Mouse (Mus musculus): Measurements from ENCODE around the gene Lgr4. TPM values are rescaled to one million over a fixed set of nuclear protein-coding genes. Genes with fewer than 3 reads are reported as not detected.
A peak's percentile ranks its signal among the peaks of the same experiment; 100 is the strongest.

Lgr4 gene
- polyA plus RNA-seq, 1 experiment from 2014 or later: 28.0 TPM

DNA sequence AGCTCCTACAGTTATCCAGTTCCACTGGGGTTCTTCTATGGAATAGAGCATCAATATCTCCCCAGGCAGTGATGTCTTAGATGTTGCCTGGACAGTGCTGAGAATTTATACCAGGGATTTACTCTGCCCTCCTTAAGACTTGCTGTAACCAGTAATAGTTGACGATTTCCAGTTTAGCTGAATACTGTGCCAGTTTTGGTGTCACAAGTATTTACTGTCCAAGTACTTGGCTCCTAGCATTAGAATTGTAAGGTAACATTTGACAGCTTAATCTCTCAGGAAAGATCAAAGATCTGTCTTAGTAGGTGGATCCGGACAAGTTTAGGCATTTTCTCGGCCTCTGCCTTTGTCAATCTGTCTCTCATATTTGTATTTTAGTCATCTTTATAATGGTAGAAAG is 5.6 kb downstream of the Lgr4 start:
- Histone ChIP-seq H3K9me3 (replicated peaks) (no peaks in the 10 kb centered on the region), H3K4me2 (no peak overlapping the region), H3K4me3 (replicated peaks) (no peak overlapping the region), H3K4me1 (peaks cover 43% of the 10 kb centered on the region), H3K36me3 (peaks cover 11% of the 10 kb centered on the region; the same call in 1 of the 2 replicates), H3K27me3 (no peaks in the 10 kb centered on the region), H3K27ac (no peak overlapping the region), H3K9ac (no peak overlapping the region)
- ATAC-seq (replicated peaks; ENCODE audit: low FRiP score): no peak
- 81% methylated on average over 3 of the region's 3 CpGs for WGBS

DNA sequence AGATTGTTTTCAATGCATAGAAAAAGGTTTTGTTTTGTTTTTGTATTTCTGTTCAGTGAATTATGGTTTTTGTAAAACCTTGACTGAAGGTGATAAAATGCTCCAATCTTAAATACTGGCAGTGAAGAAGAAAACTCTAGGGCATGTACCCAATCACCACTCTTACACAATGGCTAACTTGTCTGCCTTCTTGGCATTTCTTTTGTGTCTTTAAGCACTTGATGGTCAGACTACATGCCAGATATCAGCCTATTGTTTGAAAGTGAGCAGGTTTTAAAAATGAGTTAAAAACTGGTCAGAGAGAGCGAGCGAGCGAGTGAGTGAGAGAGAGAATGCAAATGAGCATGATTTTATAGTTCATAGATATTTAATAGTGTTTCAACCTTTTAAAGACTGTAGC is 6.5 kb downstream of the Lgr4 start:
- ATAC-seq (replicated peaks; ENCODE audit: low FRiP score): no peak
- Histone ChIP-seq H3K27me3 (no peaks in the 10 kb centered on the region), H3K27ac (no peak overlapping the region), H3K36me3 (peaks cover 11% of the 10 kb centered on the region; the same call in 1 of the 2 replicates), H3K4me3 (replicated peaks) (no peak overlapping the region), H3K4me1 (peaks cover 41% of the 10 kb centered on the region), H3K4me2 (no peak overlapping the region), H3K9me3 (replicated peaks) (no peaks in the 10 kb centered on the region), H3K9ac (no peak overlapping the region)
- WGBS: 95% methylated on average over 3 of the region's 3 CpGs

DNA sequence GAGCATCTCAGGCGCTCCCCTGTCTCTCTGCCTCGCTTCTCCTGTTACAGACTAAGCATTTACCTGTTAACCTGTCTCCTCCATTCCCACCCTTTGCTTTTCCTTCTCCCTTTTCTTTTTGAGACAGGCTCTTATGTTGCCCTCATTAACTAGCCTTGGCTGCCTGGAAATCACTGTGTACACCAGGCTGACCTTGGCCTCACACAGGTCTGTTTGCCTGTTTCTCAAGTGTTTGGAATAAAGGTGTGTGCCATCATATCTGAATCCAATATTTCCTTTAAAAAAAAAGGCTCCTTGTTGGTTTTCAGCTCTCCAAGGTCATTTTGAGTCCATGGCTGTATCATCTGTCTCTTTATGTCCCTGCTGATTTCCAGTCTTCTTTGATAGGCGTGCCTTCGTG is 9.5 kb downstream of the Lgr4 start:
- Histone ChIP-seq H3K27ac (no peak overlapping the region), H3K9me3 (replicated peaks) (no peaks in the 10 kb centered on the region), H3K4me1 (peaks cover 28% of the 10 kb centered on the region), H3K4me3 (replicated peaks) (no peak overlapping the region), H3K9ac (no peak overlapping the region), H3K4me2 (no peak overlapping the region), H3K27me3 (no peaks in the 10 kb centered on the region), H3K36me3 (peaks cover 14% of the 10 kb centered on the region)
- 87% methylated on average over 4 of the region's 4 CpGs for WGBS
- ATAC-seq (replicated peaks; ENCODE audit: low FRiP score): no peak

DNA sequence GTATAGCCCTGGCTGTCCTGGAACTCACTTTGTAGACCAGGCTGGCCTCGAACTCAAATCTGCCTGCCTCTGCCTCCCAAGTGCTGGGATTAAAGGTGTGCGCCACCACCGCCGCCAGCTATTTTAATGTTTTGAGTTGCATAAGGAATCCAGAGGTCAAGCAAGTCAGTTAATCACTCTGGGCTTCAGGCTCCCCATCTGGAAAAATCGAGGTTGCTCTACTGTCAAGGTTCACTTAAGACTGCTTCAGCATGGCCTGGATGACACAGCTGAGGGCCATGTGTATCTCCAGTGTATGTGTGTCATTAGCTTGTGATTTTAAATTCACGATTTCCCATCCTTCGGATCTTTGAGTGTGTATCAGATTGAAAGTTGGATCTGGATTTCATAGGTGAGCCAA is 10.0 kb downstream of the Lgr4 start:
- Histone ChIP-seq H3K9ac (no peak overlapping the region), H3K4me2 (no peak overlapping the region), H3K27ac (no peak overlapping the region), H3K4me3 (replicated peaks) (no peak overlapping the region), H3K9me3 (replicated peaks) (no peaks in the 10 kb centered on the region), H3K27me3 (no peaks in the 10 kb centered on the region), H3K4me1 (peaks cover 32% of the 10 kb centered on the region), H3K36me3 (peaks cover 14% of the 10 kb centered on the region)
- ATAC-seq (replicated peaks; ENCODE audit: low FRiP score): no peak
- WGBS: 81% methylated on average over 7 of the region's 7 CpGs

DNA sequence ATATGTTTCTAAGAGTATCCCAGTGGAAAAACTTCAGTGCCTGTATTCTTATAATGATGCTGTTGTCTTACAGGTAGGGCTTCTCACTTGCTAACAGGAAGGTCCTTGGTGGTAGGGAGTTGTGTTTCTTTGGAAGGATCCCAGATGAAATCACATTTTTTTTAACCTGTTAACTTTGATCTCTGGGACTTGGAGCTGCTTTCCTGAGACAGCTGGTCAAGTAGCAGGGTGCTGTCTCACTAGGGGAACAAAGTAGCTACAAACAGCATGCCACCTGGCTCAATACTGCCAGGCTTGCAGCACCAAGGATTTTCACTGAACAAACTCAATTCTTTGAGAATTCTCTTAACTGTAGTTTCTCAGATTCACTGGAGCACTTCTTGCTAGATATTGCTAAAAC is 10.4 kb downstream of the Lgr4 start:
- H3K27me3 ChIP-seq: no peaks in the 10 kb centered on the region
- no peak overlapping the region for H3K27ac ChIP-seq
- peaks cover 14% of the 10 kb centered on the region for H3K36me3 ChIP-seq
- peaks cover 37% of the 10 kb centered on the region for H3K4me1 ChIP-seq
- H3K9me3 ChIP-seq (replicated peaks): no peaks in the 10 kb centered on the region
- no peak for ATAC-seq (replicated peaks; ENCODE audit: low FRiP score)
- no peak overlapping the region for H3K4me2 ChIP-seq
- H3K9ac ChIP-seq: no peak overlapping the region
- H3K4me3 ChIP-seq (replicated peaks): no peak overlapping the region

DNA sequence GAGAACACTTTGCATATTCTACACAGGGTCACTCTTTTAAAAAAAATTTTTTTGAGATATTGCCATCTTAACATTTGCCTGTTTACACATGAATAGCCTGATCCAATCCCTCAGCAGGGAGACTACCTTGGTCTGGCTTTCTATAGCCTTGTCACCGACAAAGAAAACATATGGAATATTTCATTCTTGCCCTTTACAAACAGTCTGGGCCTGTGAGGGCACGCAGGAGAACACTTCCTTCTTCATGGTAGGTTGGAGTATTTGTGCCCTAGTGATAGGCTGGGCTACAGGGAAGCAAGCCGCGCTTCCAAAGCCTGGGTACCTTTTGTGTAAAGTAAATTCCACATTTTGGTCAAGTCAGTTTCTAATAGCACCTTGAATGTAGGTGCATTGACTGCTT is 11.3 kb downstream of the Lgr4 start:
- H3K9me3 ChIP-seq (replicated peaks): no peaks in the 10 kb centered on the region
- WGBS: 55% methylated on average over 4 of the region's 4 CpGs
- peaks cover 14% of the 10 kb centered on the region for H3K36me3 ChIP-seq
- H3K4me2 ChIP-seq: no peak overlapping the region
- no peak overlapping the region for H3K27ac ChIP-seq
- ATAC-seq (replicated peaks; ENCODE audit: low FRiP score): no peak
- peaks cover 42% of the 10 kb centered on the region for H3K4me1 ChIP-seq
- H3K4me3 ChIP-seq (replicated peaks): no peak overlapping the region
- no peaks in the 10 kb centered on the region for H3K27me3 ChIP-seq
- H3K9ac ChIP-seq: no peak overlapping the region

DNA sequence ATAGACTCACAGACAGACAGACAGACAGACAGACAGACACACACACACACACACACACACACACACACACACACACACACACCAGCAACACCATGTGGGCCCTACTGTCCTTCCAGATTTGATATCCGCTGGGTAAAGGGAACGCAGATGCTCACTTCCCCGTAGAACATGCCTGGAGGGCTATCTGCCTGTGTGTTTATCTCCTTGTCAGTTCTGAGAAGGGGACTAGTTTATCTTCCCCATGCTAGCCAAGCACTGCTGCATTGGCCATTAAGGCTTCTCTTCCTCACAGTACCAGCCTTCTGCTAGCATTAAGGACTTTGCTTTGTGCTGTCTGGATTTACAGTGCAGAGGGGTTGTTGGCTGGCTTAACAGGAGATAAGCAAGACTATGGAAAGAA is 11.8 kb downstream of the Lgr4 start:
- Histone ChIP-seq H3K4me2 (no peak overlapping the region), H3K4me3 (replicated peaks) (no peak overlapping the region)

DNA sequence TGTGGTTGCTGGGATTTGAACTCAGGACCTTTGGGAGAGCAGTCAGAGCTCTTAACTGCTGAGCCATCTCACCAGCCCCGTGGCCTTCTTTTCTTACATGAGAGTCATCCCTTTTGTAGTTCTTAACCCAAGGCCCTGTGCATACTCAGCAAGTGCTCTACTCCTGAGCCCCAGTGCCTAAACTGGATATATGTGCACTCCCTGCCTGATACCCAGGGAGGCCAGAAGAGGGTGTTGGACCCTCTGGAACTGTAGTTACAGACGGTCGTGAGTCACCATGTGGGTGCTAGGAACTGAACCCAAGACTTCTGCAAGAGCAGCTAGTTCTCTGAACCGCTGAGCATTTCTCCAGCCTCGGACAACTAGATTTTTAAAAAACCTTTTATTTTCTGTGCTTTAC is 12.9 kb downstream of the Lgr4 start:
- H3K9me3 ChIP-seq (replicated peaks): no peaks in the 10 kb centered on the region
- no peak overlapping the region for H3K4me2 ChIP-seq

More for the DNA sequence above, 11.8 kb downstream of the Lgr4 start:
- peaks cover 45% of the 10 kb centered on the region for H3K4me1 ChIP-seq
- peaks cover 14% of the 10 kb centered on the region for H3K36me3 ChIP-seq
- H3K27ac ChIP-seq: no peak overlapping the region
- no peaks in the 10 kb centered on the region for H3K9me3 ChIP-seq (replicated peaks)
- 74% methylated on average over 3 of the region's 3 CpGs for WGBS
- no peak overlapping the region for H3K9ac ChIP-seq
- no peaks in the 10 kb centered on the region for H3K27me3 ChIP-seq
- no peak for ATAC-seq (replicated peaks; ENCODE audit: low FRiP score)

DNA sequence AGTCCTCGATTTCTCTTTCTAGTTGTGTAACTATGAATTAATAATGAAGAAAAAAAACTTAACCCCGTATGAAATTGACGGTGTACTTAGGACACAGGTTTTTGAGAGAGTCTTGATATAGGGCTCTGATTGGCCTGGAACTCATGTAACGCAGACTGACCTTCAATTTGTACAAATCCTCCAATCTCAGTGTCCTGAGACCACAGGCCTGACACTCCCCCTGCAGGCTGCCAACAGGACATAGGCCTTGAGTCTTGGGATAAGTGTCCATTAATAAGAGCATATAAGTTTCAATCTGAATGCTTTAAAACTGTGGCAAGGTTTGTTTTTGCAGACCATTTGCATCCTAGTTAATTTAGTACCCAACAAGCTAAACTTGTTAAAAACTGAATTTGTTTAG is 13.3 kb downstream of the Lgr4 start:
- peaks cover 15% of the 10 kb centered on the region for H3K36me3 ChIP-seq
- H3K9ac ChIP-seq: no peak overlapping the region
- H3K4me3 ChIP-seq (replicated peaks): no peak overlapping the region
- no peak overlapping the region for H3K27ac ChIP-seq
- H3K9me3 ChIP-seq (replicated peaks): no peaks in the 10 kb centered on the region
- no peak for ATAC-seq (replicated peaks; ENCODE audit: low FRiP score)
- peaks cover 54% of the 10 kb centered on the region for H3K4me1 ChIP-seq
- H3K27me3 ChIP-seq: no peaks in the 10 kb centered on the region
- no peak overlapping the region for H3K4me2 ChIP-seq
- WGBS: 88% methylated on average over 4 of the region's 4 CpGs

More for the DNA sequence above, 12.9 kb downstream of the Lgr4 start:
- no peak overlapping the region for H3K9ac ChIP-seq
- H3K4me1 ChIP-seq: peaks cover 54% of the 10 kb centered on the region
- WGBS: 95% methylated on average over 5 of the region's 5 CpGs
- no peak overlapping the region for H3K27ac ChIP-seq
- H3K4me3 ChIP-seq (replicated peaks): no peak overlapping the region
- no peak for ATAC-seq (replicated peaks; ENCODE audit: low FRiP score)
- no peaks in the 10 kb centered on the region for H3K27me3 ChIP-seq
- H3K36me3 ChIP-seq: peaks cover 19% of the 10 kb centered on the region

DNA sequence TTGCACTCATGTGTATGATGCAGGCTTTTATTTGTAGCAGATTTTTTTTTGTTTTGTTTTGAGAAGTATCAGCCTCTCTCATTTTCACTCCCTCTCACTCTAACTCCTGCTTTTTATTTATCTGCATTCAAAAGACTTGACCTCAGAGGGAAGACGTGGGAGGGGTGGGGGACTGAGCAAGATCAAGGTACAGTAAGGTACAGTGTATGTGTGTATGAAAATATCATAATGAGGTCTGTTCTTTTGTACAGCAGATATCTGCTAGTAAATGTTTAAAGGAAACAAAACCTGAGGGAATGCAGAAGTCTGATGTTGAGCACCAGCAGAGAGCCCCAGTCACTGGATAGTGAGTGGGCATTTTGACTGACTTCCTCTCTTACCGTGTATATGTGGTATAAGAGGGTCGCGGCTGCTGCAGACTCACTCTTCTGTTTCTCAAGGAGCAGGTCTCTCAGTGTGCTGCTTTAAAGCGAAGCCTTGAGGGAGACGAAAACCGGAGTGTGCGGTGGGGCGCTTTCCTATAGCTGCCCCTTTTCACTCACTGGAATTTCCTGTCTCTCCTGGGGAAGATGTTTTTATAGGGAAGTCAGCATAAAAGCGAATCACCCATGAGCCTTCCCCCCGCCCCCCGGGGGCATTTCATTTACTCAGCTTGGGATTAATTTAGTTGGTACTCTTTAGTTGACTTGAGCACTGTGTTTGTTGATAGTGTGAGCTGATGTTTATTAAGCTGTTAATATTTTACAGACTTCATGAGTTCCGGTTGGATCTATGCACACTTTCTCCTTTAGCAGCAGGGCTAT is 14.7 kb downstream of the Lgr4 start:
- peaks cover 8% of the 10 kb centered on the region for H3K36me3 ChIP-seq
- 12% methylated on average over 13 of the region's 13 CpGs for WGBS
- no peaks in the 10 kb centered on the region for H3K9me3 ChIP-seq (replicated peaks)
- H3K4me2 ChIP-seq: peak overlapping the region; percentile 53
- no peak overlapping the region for H3K9ac ChIP-seq
- ATAC-seq (replicated peaks; ENCODE audit: low FRiP score): peak; percentile 83
- H3K4me3 ChIP-seq (replicated peaks): peak overlapping the region; percentile 16; the same call in 1 of the 2 replicates
- H3K27ac ChIP-seq: peak overlapping the region; percentile 79
- peaks cover 59% of the 10 kb centered on the region for H3K4me1 ChIP-seq
- no peaks in the 10 kb centered on the region for H3K27me3 ChIP-seq

DNA sequence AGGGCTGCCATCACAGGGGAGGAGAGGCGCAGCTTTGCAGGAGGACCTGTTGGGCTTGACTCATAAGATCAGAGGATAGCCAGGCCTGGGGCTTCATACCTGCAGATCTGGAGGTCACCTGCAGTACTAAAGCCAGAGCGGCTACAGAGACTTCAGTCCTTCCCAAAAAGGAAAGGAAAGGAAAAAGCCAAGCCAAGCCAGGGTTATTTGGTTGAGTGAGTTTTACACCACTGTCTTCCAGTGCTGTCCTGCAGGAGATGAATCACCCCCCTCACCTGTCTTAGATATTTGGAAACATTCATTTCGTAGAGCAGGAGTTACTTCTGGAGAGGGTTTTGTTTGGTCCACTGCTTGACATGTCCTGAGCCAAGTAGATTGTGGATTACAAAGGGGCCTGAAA is 15.7 kb downstream of the Lgr4 start:
- H3K4me2 ChIP-seq: peak overlapping the region; percentile 53
- no peaks in the 10 kb centered on the region for H3K9me3 ChIP-seq (replicated peaks)
- H3K9ac ChIP-seq: no peak overlapping the region
- WGBS: 55% methylated on average over 3 of the region's 3 CpGs
- H3K27me3 ChIP-seq: no peaks in the 10 kb centered on the region
- no peak overlapping the region for H3K4me3 ChIP-seq (replicated peaks)
- peaks cover 59% of the 10 kb centered on the region for H3K4me1 ChIP-seq
- ATAC-seq (replicated peaks; ENCODE audit: low FRiP score): no peak; the same call in 1 of the 2 replicates
- peak overlapping the region; percentile 79 for H3K27ac ChIP-seq
- peaks cover 10% of the 10 kb centered on the region for H3K36me3 ChIP-seq

DNA sequence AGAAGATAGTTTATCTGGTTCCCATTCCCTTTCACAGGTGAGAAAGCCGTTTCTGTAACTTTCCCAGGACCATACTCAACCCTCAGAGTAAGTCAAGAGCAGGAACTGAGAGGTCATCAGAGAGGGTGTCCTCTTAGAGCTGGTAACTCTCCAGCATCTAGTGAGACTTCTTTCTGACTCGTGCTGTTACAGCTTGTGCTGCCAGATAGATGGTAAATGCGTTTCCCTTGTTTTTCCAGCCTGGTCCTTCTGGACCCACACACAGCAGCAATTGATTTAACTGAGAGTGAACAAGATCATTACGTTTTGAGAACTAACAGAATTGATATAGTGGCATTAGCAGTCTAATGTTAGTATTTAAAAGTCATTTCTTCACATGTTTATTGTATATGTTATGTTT is 16.6 kb downstream of the Lgr4 start:
- no peak overlapping the region for H3K9ac ChIP-seq
- H3K4me1 ChIP-seq: peaks cover 56% of the 10 kb centered on the region
- H3K4me2 ChIP-seq: no peak overlapping the region
- 52% methylated on average over 4 of the region's 4 CpGs for WGBS
- no peak overlapping the region for H3K4me3 ChIP-seq (replicated peaks)
- H3K36me3 ChIP-seq: peaks cover 15% of the 10 kb centered on the region
- no peak overlapping the region for H3K27ac ChIP-seq
- no peaks in the 10 kb centered on the region for H3K27me3 ChIP-seq
- H3K9me3 ChIP-seq (replicated peaks): no peaks in the 10 kb centered on the region
- ATAC-seq (replicated peaks; ENCODE audit: low FRiP score): no peak

DNA sequence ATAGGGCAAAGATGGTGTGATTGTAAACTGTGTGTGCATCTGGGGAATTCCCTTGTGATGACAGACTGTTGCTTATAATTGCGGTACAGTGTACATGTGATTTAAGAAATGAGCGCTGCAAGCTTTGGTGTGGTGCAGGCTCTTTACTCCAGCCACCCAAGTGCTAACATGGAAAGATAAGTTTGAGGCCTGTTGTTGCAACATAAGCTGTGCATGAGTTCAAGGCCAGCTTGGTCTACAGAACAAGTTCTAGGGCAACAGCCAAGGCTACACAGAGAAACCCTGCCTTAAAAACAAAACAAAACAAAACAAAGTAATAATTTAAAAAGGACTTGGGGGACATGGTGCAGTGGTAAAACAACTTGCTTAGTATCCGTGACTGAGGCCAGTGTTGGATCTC is 17.7 kb downstream of the Lgr4 start:
- Histone ChIP-seq H3K27ac (no peak overlapping the region), H3K36me3 (peaks cover 15% of the 10 kb centered on the region), H3K9ac (no peak overlapping the region), H3K9me3 (replicated peaks) (no peaks in the 10 kb centered on the region), H3K4me1 (peaks cover 56% of the 10 kb centered on the region), H3K4me2 (no peak overlapping the region), H3K27me3 (no peaks in the 10 kb centered on the region), H3K4me3 (replicated peaks) (no peak overlapping the region)
- no peak for ATAC-seq (replicated peaks; ENCODE audit: low FRiP score)
- WGBS: 90% methylated on average over 3 of the region's 3 CpGs

Data from kidney, embryonic 15.5 days (tissue).